Mouse (Mus musculus) liver, embryonic 14 days (tissue): Measurements from ENCODE around the gene Zbtb42. TPM values are rescaled to one million over a fixed set of nuclear protein-coding genes. Genes with fewer than 3 reads are reported as not detected.

Source experiments
- polyA plus RNA-seq: library from polyadenylated mRNA; depleted of rRNA; stranded (reverse); fragments of >200 nt; gene quantifications from 2 replicates; pipeline ENCODE4 v1.2.3, GENCODE M21; 2012; rRNA removed

Gene Zbtb42
- 0.46 and 0.80 TPM in 2 replicates for polyA plus RNA-seq

DNA sequence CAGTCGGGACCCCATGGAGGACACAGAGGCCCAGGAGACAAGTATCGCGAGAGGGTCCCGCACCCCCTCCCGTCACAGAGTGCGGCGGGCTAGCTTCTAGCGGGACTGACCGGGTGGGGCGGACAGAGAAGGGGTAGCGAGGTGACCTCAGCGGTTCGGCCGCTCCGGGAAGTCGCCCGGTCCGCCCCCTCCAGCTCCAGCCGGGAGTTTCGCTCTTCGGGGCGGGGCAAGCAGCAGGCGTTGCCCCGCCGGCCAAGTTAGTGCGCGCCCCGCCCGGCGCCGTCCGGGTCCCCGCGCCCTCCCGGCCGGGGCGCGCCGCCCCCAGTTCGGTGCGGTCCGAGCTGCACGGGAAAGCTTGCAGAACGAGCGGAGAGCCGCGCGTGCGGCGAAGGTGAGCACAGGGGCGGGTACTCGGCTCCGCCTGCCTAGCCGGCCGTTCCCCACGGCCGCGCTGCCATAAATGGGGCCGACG is at the start of gene Zbtb42:
TSS of gene Zbtb42 (plus strand) at position 274 of the 472 bp plus-strand sequence.

DNA sequence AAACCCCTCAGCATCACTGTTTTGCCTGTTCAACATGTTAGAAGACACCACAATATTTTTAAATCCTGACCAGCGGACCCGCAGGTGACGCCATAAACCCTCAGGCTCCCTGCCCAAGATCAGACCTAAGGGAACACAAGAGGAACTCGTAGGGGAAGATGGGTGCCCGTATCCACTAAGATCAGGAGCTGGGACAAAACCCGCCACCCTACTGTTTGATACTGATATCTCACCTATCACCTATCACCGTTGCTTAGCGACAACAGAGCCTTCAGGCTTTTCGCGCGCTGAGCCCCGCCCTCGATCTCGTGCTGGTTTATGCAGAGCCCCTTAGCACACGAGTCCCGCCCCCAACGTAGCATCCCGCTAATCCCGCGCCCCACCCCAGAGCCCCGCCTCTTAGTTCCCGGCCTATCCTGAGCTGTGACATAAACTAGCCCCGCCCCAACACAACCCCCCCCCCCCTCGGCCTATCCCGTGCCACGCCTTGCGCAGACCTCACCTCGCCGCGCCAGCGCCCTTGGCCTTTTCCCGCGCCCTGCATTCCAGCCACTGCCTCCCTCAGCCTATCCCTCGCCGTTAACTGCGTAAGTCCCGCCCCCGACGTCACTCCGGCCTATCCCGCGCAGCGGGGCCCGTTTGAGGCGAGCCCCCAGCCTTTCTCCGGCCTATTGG is 34.3 kb upstream of the Zbtb42 start, which contains the start of gene Siva1:
TSS of gene Siva1 (plus strand) at position 500 of the 675 bp plus-strand sequence.

GRCm38 (mm10) chr12:112674132-112675011 is 4.3 kb upstream of the Zbtb42 start, which contains the start of gene Akt1:
Akt1 (minus strand) TSS chr12:112674884.

GRCm38 (mm10) chr12:112720216-112720615 is 41.6 kb downstream of the Zbtb42 start, which contains the start of gene Cep170b:
Cep170b (plus strand) TSS chr12:112720455.

Other genes starting within 250 kb of the Zbtb42 start
- 0.02 and 0.03 TPM in 2 replicates for gene A530016L24Rik, start 189.4 kb upstream of the Zbtb42 start, polyA plus RNA-seq
- 0.01 and 0.02 TPM in 2 replicates for gene Tmem179, start 162.1 kb upstream of the Zbtb42 start, polyA plus RNA-seq
- 4.9 and 5.9 TPM in 2 replicates for gene Inf2, start 90.0 kb upstream of the Zbtb42 start, polyA plus RNA-seq
- 4.8 and 6.0 TPM in 2 replicates for gene Adssl1, start 58.8 kb upstream of the Zbtb42 start, polyA plus RNA-seq
- gene Siva1, start 34.1 kb upstream of the Zbtb42 start, polyA plus RNA-seq: 71.8 and 74.1 TPM in 2 replicates
- 34.6 and 41.3 TPM in 2 replicates for gene Akt1, start 3.9 kb upstream of the Zbtb42 start, polyA plus RNA-seq
- 3.4 TPM in 2 replicates for gene Cep170b, start 41.6 kb downstream of the Zbtb42 start, polyA plus RNA-seq
- gene Pld4, start 81.8 kb downstream of the Zbtb42 start, polyA plus RNA-seq: 8.9 and 14.4 TPM in 2 replicates
- gene Ahnak2, start 123.8 kb downstream of the Zbtb42 start, polyA plus RNA-seq: 0.06 and 0.15 TPM in 2 replicates
- 0.16 and 0.19 TPM in 2 replicates for gene Clba1, start 130.1 kb downstream of the Zbtb42 start, polyA plus RNA-seq
- gene Cdca4, start 150.6 kb downstream of the Zbtb42 start, polyA plus RNA-seq: 37.9 and 43.0 TPM in 2 replicates
- 0.27 and 0.40 TPM in 2 replicates for gene Gpr132, start 189.4 kb downstream of the Zbtb42 start, polyA plus RNA-seq